Mouse (Mus musculus) lung, embryonic 16.5 days (tissue): ENCODE results near the gene Map4. TPM values are rescaled to one million over a fixed set of nuclear protein-coding genes. Genes with fewer than 3 reads are reported as not detected.

Experiments used
- ATAC-seq: fragments of 200-750 bp; cut with Nextera tagmentation; 2 replicates; pipeline ENCODE4 v1.8.0; 2017; ENCODE audit warnings: low read depth, mild to moderate bottlenecking, moderate library complexity
- H3K27ac ChIP-seq: fragments of 300-500 bp; sonication (generic); 2 replicates; pipeline ENCODE4 v1.5.1; 2014; ENCODE audit warnings: mild to moderate bottlenecking, control low read depth, low read length
- H3K27me3 ChIP-seq: fragments of 300-500 bp; sonication (generic); 2 replicates; pipeline ENCODE4 v1.6.1; 2014; ENCODE audit warnings: low read depth, low read length, mixed read lengths; ENCODE audit not compliant: control insufficient read depth, insufficient read depth
- H3K36me3 ChIP-seq: fragments of 300-500 bp; sonication (generic); 2 replicates; pipeline ENCODE4 v1.6.1; 2014; ENCODE audit warnings: low read length; ENCODE audit not compliant: control insufficient read depth, insufficient read depth
- H3K4me1 ChIP-seq: fragments of 300-500 bp; sonication (generic); replicated peaks from 2 replicates; pipeline ENCODE4 v1.6.1; 2014; ENCODE audit warnings: low read length, mixed read lengths; ENCODE audit not compliant: control insufficient read depth, insufficient read depth
- H3K4me2 ChIP-seq: fragments of 300-500 bp; sonication (generic); 2 replicates; pipeline ENCODE4 v1.6.1; 2014; ENCODE audit warnings: low read depth, low read length, control low read depth
- H3K4me3 ChIP-seq: fragments of 300-500 bp; sonication (generic); 2 replicates; pipeline ENCODE4 v1.5.1; 2014; ENCODE audit warnings: mild to moderate bottlenecking, low read length, control low read depth
- H3K9ac ChIP-seq: fragments of 300-500 bp; sonication (generic); 2 replicates; pipeline ENCODE4 v1.6.1; 2014; ENCODE audit warnings: low read length, control low read depth
- H3K9me3 ChIP-seq: fragments of 300-500 bp; sonication (generic); 2 replicates; pipeline ENCODE4 v1.6.1; 2016; ENCODE audit warnings: low read length; ENCODE audit not compliant: control insufficient read depth
- WGBS: fragments of 180-500 bp; shearing (Covaris S2); extraction: QIAGEN DNeasy Blood & Tissue Kit; methylation state at CpG from one replicate; pipeline ENCODE4 v1.1.7; 2014; 5-methylcytosine and 5-hydroxymethylcytosine counted together
- polyA plus RNA-seq: library from polyadenylated mRNA; unstranded; fragments of >200 nt; fragmentation: Nextera tagmentation; extraction: Ambion mirVana; gene quantifications from 2 replicates; pipeline ENCODE4 v1.2.1, GENCODE M21; 2015

Map4 gene
- polyA plus RNA-seq, 1 experiment from 2014 or later: 56.2 TPM

- no peak for ATAC-seq
- no peaks in the 10 kb centered on the region for H3K9me3 ChIP-seq
- H3K4me2 ChIP-seq: no peak overlapping the region
- H3K4me3 ChIP-seq: no peak overlapping the region
- H3K9ac ChIP-seq: no peak overlapping the region
- no peak overlapping the region for H3K27ac ChIP-seq
- 84% methylated on average over 3 of the region's 3 CpGs for WGBS
- H3K27me3 ChIP-seq: no peaks in the 10 kb centered on the region
- no peaks in the 10 kb centered on the region for H3K4me1 ChIP-seq
- H3K36me3 ChIP-seq: peaks cover 6% of the 10 kb centered on the region
These were observed 71.2 kb downstream of the Map4 start for GRCm38 (mm10) chr9:110002413-110002812.

- Histone ChIP-seq H3K4me3 (no peak overlapping the region), H3K4me1 (no peaks in the 10 kb centered on the region), H3K36me3 (no peaks in the 10 kb centered on the region), H3K9me3 (no peaks in the 10 kb centered on the region), H3K27me3 (no peaks in the 10 kb centered on the region), H3K27ac (no peak overlapping the region), H3K4me2 (no peak overlapping the region), H3K9ac (no peak overlapping the region)
- 29% methylated on average over 7 of the region's 7 CpGs for WGBS
- ATAC-seq: no peak
These were observed 88.0 kb downstream of the Map4 start for GRCm38 (mm10) chr9:110019224-110019623.

GRCm38 (mm10) chr9:110020405-110020804 lies 89.1 kb downstream of the Map4 start:
- WGBS: 79% methylated on average over 5 of the region's 5 CpGs
- H3K4me3 ChIP-seq: no peak overlapping the region
- H3K36me3 ChIP-seq: no peaks in the 10 kb centered on the region
- no peaks in the 10 kb centered on the region for H3K9me3 ChIP-seq
- no peak overlapping the region for H3K9ac ChIP-seq
- ATAC-seq: no peak
- no peaks in the 10 kb centered on the region for H3K27me3 ChIP-seq
- H3K27ac ChIP-seq: no peak overlapping the region
- no peak overlapping the region for H3K4me2 ChIP-seq
- no peaks in the 10 kb centered on the region for H3K4me1 ChIP-seq

GRCm38 (mm10) chr9:110021463-110021862 lies 90.2 kb downstream of the Map4 start:
- Histone ChIP-seq H3K9ac (no peak overlapping the region), H3K36me3 (peaks cover 3% of the 10 kb centered on the region; the same call in 1 of the 2 replicates), H3K4me2 (no peak overlapping the region), H3K9me3 (no peaks in the 10 kb centered on the region), H3K4me1 (no peaks in the 10 kb centered on the region), H3K27ac (no peak overlapping the region), H3K27me3 (no peaks in the 10 kb centered on the region), H3K4me3 (no peak overlapping the region)
- ATAC-seq: no peak
- WGBS: 97% methylated on average over 1 of the region's 1 CpGs

- ATAC-seq: no peak
- H3K9me3 ChIP-seq: no peaks in the 10 kb centered on the region
- 85% methylated on average over 2 of the region's 2 CpGs for WGBS
These were observed 90.9 kb downstream of the Map4 start for GRCm38 (mm10) chr9:110022151-110022550.

GRCm38 (mm10) chr9:110035091-110035490 lies 103.8 kb downstream of the Map4 start:
- no peak overlapping the region for H3K4me3 ChIP-seq
- WGBS: 81% methylated on average over 4 of the region's 4 CpGs
- H3K9me3 ChIP-seq: no peaks in the 10 kb centered on the region
- H3K36me3 ChIP-seq: peaks cover 16% of the 10 kb centered on the region
- no peak for ATAC-seq
- no peak overlapping the region for H3K27ac ChIP-seq
- no peak overlapping the region for H3K9ac ChIP-seq
- no peak overlapping the region for H3K4me2 ChIP-seq
- no peaks in the 10 kb centered on the region for H3K27me3 ChIP-seq
- no peaks in the 10 kb centered on the region for H3K4me1 ChIP-seq

More at GRCm38 (mm10) chr9:110022151-110022550, 90.9 kb downstream of the Map4 start:
- Histone ChIP-seq H3K4me2 (no peak overlapping the region), H3K27me3 (no peaks in the 10 kb centered on the region), H3K36me3 (peaks cover 3% of the 10 kb centered on the region; the same call in 1 of the 2 replicates), H3K4me1 (no peaks in the 10 kb centered on the region), H3K9ac (no peak overlapping the region), H3K27ac (no peak overlapping the region), H3K4me3 (no peak overlapping the region)

GRCm38 (mm10) chr9:110037895-110038294 lies 106.6 kb downstream of the Map4 start:
- peaks cover 16% of the 10 kb centered on the region for H3K36me3 ChIP-seq
- H3K4me1 ChIP-seq: no peaks in the 10 kb centered on the region
- H3K9me3 ChIP-seq: no peaks in the 10 kb centered on the region
- H3K9ac ChIP-seq: no peak overlapping the region
- 69% methylated on average over 8 of the region's 8 CpGs for WGBS
- H3K4me2 ChIP-seq: no peak overlapping the region
- no peak for ATAC-seq
- no peak overlapping the region for H3K4me3 ChIP-seq
- H3K27ac ChIP-seq: no peak overlapping the region
- H3K27me3 ChIP-seq: no peaks in the 10 kb centered on the region

GRCm38 (mm10) chr9:110038485-110038884 lies 107.2 kb downstream of the Map4 start:
- WGBS: 92% methylated on average over 2 of the region's 2 CpGs
- no peak for ATAC-seq
- Histone ChIP-seq H3K27ac (no peak overlapping the region), H3K36me3 (peaks cover 16% of the 10 kb centered on the region), H3K27me3 (no peaks in the 10 kb centered on the region), H3K4me2 (no peak overlapping the region), H3K4me3 (no peak overlapping the region), H3K9ac (no peak overlapping the region), H3K9me3 (no peaks in the 10 kb centered on the region), H3K4me1 (no peaks in the 10 kb centered on the region)

GRCm38 (mm10) chr9:110044373-110044772 lies 113.1 kb downstream of the Map4 start:
- Histone ChIP-seq H3K9me3 (no peaks in the 10 kb centered on the region), H3K27ac (no peak overlapping the region), H3K27me3 (no peaks in the 10 kb centered on the region), H3K36me3 (no peaks in the 10 kb centered on the region; the same call in none of the 2 replicates), H3K4me1 (no peaks in the 10 kb centered on the region), H3K9ac (no peak overlapping the region), H3K4me2 (no peak overlapping the region), H3K4me3 (no peak overlapping the region)
- ATAC-seq: no peak
- 87% methylated on average over 4 of the region's 4 CpGs for WGBS

GRCm38 (mm10) chr9:110045763-110046377 lies 114.6 kb downstream of the Map4 start:
- no peak overlapping the region for H3K4me3 ChIP-seq
- no peaks in the 10 kb centered on the region for H3K27me3 ChIP-seq
- no peak for ATAC-seq
- no peak overlapping the region for H3K4me2 ChIP-seq
- no peaks in the 10 kb centered on the region for H3K4me1 ChIP-seq
- H3K27ac ChIP-seq: no peak overlapping the region
- H3K36me3 ChIP-seq: no peaks in the 10 kb centered on the region; the same call in 1 of the 2 replicates
- H3K9ac ChIP-seq: no peak overlapping the region
- H3K9me3 ChIP-seq: no peaks in the 10 kb centered on the region
